Mouse (Mus musculus) layer of hippocampus, postnatal 36 days (tissue): ENCODE measurements around the gene Fbxw5. TPM values are rescaled to one million over a fixed set of nuclear protein-coding genes. Genes with fewer than 3 reads are reported as not detected.

Experiments
- DNase-seq, 2 experiments: peaks; one replicate each; pipeline ENCODE4 v3.0.0; 2022
- total RNA-seq, 2 experiments: library from RNA; stranded (reverse); gene quantifications; 2 replicates each; pipeline ENCODE4 v1.2.3; 2021

The Fbxw5 gene
- 100 to 1,000 TPM; 115 to 116 TPM for total RNA-seq

DNA sequence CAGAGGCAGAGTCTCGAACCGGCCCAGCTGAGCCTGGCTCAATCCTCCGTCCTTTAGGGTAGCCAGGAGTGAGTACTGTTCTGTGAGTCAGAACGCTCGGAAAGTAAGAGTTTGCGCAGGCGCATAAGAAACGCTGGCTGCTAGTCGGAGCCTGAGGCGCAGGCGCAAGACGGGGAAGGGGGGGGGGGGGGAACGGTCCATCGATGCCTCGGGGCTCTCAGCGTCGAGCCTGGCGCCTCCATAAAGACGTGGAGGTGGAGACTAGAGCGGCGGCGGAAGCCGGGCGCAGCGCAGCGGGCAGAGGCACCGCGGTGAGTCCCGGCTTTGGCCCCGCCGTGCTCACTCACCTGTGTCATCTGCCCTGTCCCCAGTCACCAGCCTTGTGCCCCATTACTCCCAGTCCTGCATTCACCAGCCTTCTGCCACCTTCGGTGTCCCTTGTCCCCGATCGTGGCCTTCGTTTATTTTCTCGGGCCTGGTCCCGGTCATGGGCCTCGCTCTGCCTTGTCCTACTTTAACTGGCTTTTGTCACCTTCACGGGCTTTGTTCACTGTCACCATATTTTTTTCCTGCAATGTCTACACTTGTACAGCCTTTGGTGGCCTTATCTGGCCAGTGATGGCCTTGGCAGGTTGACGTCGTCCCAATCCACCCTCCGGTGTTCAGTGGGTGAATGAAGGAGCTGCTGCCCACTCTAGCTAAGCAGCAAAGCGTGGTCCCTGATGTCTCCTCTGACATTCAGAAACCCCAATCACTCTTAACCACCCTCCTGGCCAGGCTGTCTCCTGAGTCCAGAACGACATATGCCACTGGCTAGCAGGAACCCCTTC is at the start of gene Fbxw5:
Gene Fbxw5, plus strand, starts transcription at position 175 of the 830 bp plus-strand sequence.
- peak; percentile 74 to 81 for DNase-seq

- no peak for DNase-seq
Measured at GRCm38 (mm10) chr2:25450853-25451647, 49.5 kb upstream of the Fbxw5 start.

DNA sequence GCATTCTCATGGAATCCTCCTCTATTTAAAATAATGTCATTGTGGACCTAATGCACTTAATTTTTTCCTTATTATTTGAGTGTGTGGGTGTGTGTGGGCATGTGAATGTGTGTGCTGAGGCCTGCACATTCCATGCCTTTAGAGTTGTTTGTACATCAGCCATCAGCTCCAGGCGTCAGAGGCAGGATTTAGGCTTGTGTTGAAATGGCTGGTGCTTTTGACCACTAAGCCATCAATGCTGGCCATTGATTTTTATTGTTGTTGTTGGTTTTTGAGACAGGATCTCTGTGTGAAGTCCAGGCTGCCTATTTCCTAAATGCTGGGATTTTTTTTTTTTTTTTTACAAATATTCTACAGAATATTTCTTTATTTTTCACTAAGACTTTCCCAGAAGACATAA is 47.6 kb upstream of the Fbxw5 start:
- DNase-seq, result no peak

DNA sequence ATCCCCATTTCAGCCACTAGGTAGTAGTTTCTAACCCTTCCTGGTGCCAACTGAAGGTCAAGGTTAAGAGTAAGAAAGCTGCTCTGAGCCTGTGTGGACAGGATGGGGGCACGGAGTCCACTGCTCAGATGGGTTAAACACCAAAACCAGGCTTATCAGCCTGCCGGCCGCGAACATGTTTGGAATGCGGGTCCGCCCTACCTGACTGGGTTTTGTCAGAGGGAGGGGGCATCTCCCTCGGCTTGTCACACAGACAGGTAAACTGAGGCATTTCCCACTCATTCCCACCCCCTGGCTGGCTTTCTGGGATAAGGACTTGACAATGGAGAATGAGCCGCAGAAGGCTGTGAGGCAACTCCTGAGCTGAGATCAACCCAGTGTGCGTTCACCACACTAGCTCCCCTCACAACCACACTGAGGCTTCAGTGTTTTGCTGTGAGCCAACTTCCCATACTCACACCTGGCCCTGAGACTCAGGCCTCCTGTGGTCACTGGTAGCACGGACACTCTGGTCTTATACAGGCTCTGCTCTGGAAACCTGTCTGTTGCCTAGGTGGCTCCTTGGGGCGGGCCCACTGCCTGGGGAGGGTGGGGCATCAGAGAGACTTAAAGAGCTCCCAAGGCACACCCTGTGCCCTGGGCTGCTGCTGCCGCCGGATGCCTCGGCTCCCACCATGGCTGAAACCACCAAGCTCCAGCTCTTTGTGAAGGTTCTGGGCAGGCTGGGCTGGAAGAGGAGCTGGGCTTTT is 44.2 kb upstream of the Fbxw5 start, which contains the start of gene Clic3:
Gene Clic3, plus strand, starts transcription at position 634 of the 749 bp plus-strand sequence.
- DNase-seq, result no peak

- DNase-seq, result no peak
Measured at GRCm38 (mm10) chr2:25457022-25457896, 43.3 kb upstream of the Fbxw5 start.

DNA sequence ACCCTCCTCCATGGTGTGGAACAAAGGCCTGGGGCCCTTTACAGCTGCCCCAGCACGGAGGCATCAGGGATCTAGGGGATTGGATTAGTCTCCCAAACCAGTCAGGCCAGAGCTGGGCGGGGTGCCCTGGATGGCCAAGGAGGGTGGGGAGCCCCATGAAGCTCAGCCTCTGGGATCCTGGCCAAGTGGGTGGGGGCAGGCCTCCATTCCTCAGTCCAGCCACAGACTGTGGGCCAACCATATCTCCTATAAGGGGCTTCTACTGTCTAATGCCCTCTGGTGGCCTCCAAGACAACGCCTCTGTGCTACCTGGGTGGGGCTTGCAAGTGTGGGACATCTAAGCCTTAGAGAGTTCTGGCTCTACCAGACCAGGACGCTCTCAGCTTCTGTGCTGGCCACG is 41.6 kb upstream of the Fbxw5 start:
- no peak for DNase-seq

- DNase-seq, result no peak
Measured at GRCm38 (mm10) chr2:25460135-25460534, 40.4 kb upstream of the Fbxw5 start.

- peak; percentile 90 to 91 for DNase-seq
Measured at GRCm38 (mm10) chr2:25460551-25461309, 39.8 kb upstream of the Fbxw5 start, which contains the start of gene Paxx. TSS of gene Paxx (minus strand) at chr2:25461094.

DNA sequence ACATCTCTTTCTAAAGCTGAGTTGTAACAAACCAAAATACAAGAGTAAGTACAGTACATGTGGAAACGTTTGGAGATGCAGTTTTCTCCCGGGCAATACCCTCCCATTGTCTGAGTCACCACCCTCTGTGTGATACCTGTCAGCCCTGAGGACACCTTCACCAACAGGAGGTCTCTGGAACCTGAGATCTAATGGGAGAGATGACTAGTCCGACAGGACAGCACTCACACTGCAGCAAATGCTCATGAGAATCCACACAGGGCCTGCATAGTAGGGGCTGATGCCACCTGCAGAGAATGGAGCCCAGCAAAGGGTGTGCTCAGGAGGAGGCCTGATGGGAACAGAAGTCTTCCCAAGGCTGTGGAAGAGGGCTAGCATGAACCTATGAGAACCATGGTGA is 39.1 kb upstream of the Fbxw5 start:
- DNase-seq, result no peak

DNA sequence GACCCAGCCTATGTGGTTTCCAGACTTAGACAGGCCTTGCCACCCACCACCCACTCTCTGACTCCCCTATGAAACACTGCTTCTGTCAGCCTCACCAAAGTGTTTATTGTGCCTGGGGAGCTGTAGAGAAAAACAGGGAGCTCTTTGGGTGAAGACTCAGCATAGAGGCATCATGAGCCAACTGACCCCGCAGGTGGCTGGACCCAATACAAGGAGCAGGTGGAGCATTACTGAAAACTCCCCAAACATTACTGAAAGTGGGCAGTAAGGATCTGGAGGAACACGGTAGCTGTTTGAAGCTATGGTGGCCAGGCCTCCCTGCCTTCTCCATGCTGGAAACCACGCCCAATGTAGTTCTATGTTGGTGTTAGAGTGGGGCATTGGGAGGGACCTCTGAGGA is 36.9 kb upstream of the Fbxw5 start:
- no peak for DNase-seq

GRCm38 (mm10) chr2:25465256-25465655 is 35.3 kb upstream of the Fbxw5 start:
- DNase-seq, result no peak

- DNase-seq, result no peak
Measured at GRCm38 (mm10) chr2:25465816-25466635, 34.5 kb upstream of the Fbxw5 start.

- no peak for DNase-seq
Measured at GRCm38 (mm10) chr2:25467606-25468303, 32.8 kb upstream of the Fbxw5 start.

GRCm38 (mm10) chr2:25468962-25469915 is 31.3 kb upstream of the Fbxw5 start:
- DNase-seq, result peak; percentile 36 to 58

DNA sequence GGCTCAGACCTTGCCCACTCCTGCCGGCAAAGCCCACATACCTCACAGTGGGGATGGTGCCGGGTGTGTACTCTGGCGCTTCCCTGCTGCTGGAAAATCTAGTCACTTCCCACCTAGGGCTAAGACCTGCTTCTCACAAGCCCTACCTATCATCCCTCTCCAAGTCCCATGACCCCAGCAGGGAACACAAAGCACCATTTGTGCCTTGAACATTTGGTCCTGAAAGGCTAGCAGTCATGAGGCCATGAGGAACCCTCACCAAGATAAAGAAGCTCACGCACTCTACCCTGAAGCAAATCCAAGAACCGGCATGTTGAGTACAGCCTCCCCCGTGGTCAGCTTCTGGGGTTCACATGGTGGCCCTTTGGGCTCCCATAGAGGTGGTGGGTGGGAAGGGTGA is 30.6 kb upstream of the Fbxw5 start, which contains the start of gene Ptgds:
Gene Ptgds, minus strand, starts transcription at position 78 of the 400 bp plus-strand sequence.
- no peak for DNase-seq

DNA sequence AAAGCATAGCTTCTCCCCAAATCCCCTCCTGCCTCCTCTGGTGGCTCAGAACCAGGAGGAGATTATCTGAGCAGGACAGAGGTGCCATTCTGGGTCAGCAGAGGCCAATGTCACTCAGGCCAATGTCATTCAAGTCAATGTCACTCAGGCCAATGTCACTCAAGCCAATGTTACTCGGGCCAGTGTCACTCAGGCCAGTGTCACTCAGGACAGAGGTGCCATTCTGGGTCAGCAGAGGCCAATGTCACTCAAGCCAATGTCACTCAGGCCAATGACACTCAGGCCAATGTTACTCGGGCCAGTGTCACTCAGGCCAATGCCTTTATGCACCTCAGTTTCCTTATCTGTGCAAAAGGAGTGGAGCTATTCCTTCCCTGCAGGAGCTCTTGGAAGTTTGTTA is 28.0 kb upstream of the Fbxw5 start:
- no peak for DNase-seq

DNA sequence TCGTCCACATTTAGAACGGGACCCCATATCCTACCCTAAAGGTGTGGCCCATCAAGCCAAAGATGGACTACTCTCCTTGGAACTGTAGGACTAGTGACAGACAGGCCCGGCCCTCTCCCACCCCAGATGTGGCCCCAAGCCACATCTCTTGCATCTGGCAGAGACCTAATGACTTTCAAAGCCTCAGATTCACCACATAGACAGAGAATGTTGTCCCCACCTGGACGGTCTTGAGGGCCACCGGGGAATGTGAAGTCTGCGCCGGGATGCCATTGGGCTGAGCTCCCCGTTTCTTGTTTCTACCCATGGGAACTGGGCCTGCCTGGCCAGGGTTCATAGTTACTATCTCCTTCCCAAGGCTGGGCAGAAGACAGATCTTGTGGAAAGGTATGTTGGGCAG is 23.0 kb upstream of the Fbxw5 start:
- no peak for DNase-seq
